Mouse (Mus musculus) thymus, adult 2 months (tissue): Measurements from ENCODE around the gene H2-Aa.

Experiments used
- CTCF ChIP-seq: fragments of 200-500 bp; IDR thresholded peaks from 2 replicates; pipeline ENCODE4 v1.5.1; 2012; ENCODE audit warnings: mild to moderate bottlenecking, control low read depth, low read length, moderate library complexity, borderline replicate concordance; ENCODE audit not compliant: control insufficient read depth, poor library complexity, insufficient read depth; ENCODE audit errors: extremely low read depth
- POLR2A ChIP-seq: fragments of 200-500 bp; IDR thresholded peaks from 2 replicates; pipeline ENCODE4 v1.6.1; 2012; ENCODE audit warnings: mild to moderate bottlenecking, low read length, control low read depth, moderate library complexity; ENCODE audit not compliant: control insufficient read depth, poor library complexity, insufficient read depth; ENCODE audit errors: extremely low read depth

- TF ChIP-seq POLR2A (no peak), CTCF (no peak)
Measured at GRCm38 (mm10) chr17:34238706-34239105, 48.9 kb downstream of the H2-Aa start, which contains the start of gene H2-Ob.
